Mouse (Mus musculus): ENCODE data around the gene Adh6a. TPM values are rescaled to one million over a fixed set of nuclear protein-coding genes. Genes with fewer than 3 reads are reported as not detected.
A peak's percentile ranks its signal among the peaks of the same experiment; 100 is the strongest.
"Not testable (repeated sequence)": the region's sequence is repeated elsewhere in the genome, so short reads cannot be mapped to it uniquely, and the experiment has no call there.

The Adh6a gene
- polyA plus RNA-seq, 1 experiment from 2014 or later: not detected

- no peak for TF ChIP-seq EP300 (IDR thresholded peaks at IDR 0.05; ENCODE audit: low read depth)
- no peak for TF ChIP-seq CTCF (IDR thresholded peaks at IDR 0.05; ENCODE audit: low read depth)
- Histone ChIP-seq H3K27me3 (ENCODE audit: insufficient read depth, low read length) (no peaks in the 10 kb centered on the region), H3K4me3 (ENCODE audit: low read depth, low read length) (no peak overlapping the region), H3K4me1 (ENCODE audit: insufficient read depth) (peaks cover 4% of the 10 kb centered on the region; the same call in 1 of the 2 replicates), H3K9me3 (ENCODE audit: low read length) (no peaks in the 10 kb centered on the region), H3K36me3 (replicated peaks; ENCODE audit: insufficient read depth, low read length) (no peaks in the 10 kb centered on the region), H3K9ac (replicated peaks) (no peak overlapping the region), H3K4me2 (ENCODE audit: low read depth, low read length) (no peak overlapping the region), H3K27ac (ENCODE audit: low read depth) (no peak overlapping the region)
- WGBS (ENCODE audit: insufficient replicate concordance): 53% methylated on average over 4 of the region's 4 CpGs
- ATAC-seq: peak; percentile 53; the same call in 1 of the 2 replicates
- peak; percentile 31 for DNase-seq
These were observed 47.6 kb downstream of the Adh6a start for GRCm38 (mm10) chr3:138360721-138361120.

- H3K9ac ChIP-seq (replicated peaks): no peak overlapping the region
- no peak for TF ChIP-seq CTCF (IDR thresholded peaks at IDR 0.05; ENCODE audit: low read depth)
- TF ChIP-seq EP300 (IDR thresholded peaks at IDR 0.05; ENCODE audit: low read depth): peak; percentile 18; the same call in 1 of the 2 replicates
- no peaks in the 10 kb centered on the region for H3K36me3 ChIP-seq (replicated peaks; ENCODE audit: insufficient read depth, low read length)
- WGBS (ENCODE audit: insufficient replicate concordance): 49% methylated on average over 2 of the region's 2 CpGs
- no peak overlapping the region for H3K4me2 ChIP-seq (ENCODE audit: low read depth, low read length)
- H3K4me1 ChIP-seq (ENCODE audit: insufficient read depth): peaks cover 6% of the 10 kb centered on the region; the same call in 1 of the 2 replicates
- no peaks in the 10 kb centered on the region for H3K9me3 ChIP-seq (ENCODE audit: low read length)
- no peak overlapping the region for H3K4me3 ChIP-seq (ENCODE audit: low read depth, low read length)
- H3K27ac ChIP-seq (ENCODE audit: low read depth): no peak overlapping the region
- H3K27me3 ChIP-seq (ENCODE audit: insufficient read depth, low read length): no peaks in the 10 kb centered on the region
- DNase-seq: no peak
- peak; percentile 64 for ATAC-seq
These were observed 49.8 kb downstream of the Adh6a start for GRCm38 (mm10) chr3:138362920-138363319.

- no peaks in the 10 kb centered on the region for H3K27me3 ChIP-seq (ENCODE audit: insufficient read depth, low read length)
- no peak overlapping the region for H3K9ac ChIP-seq (replicated peaks)
- no peak overlapping the region for H3K4me3 ChIP-seq (ENCODE audit: low read depth, low read length)
- H3K4me1 ChIP-seq (ENCODE audit: insufficient read depth): peaks cover 3% of the 10 kb centered on the region; the same call in 1 of the 2 replicates
- H3K9me3 ChIP-seq (ENCODE audit: low read length): no peaks in the 10 kb centered on the region
- TF ChIP-seq EP300 (IDR thresholded peaks at IDR 0.05; ENCODE audit: low read depth) (no peak), CTCF (IDR thresholded peaks at IDR 0.05; ENCODE audit: low read depth) (no peak)
- H3K27ac ChIP-seq (ENCODE audit: low read depth): no peak overlapping the region
- no peak overlapping the region for H3K4me2 ChIP-seq (ENCODE audit: low read depth, low read length)
- ATAC-seq: no peak
- no peaks in the 10 kb centered on the region for H3K36me3 ChIP-seq (replicated peaks; ENCODE audit: insufficient read depth, low read length)
- DNase-seq: no peak
- 73% methylated on average over 2 of the region's 2 CpGs for WGBS (ENCODE audit: insufficient replicate concordance)
These were observed 53.1 kb downstream of the Adh6a start for GRCm38 (mm10) chr3:138366181-138366580.

- ATAC-seq (no peak), DNase-seq (no peak)
- H3K9ac ChIP-seq (replicated peaks): no peak overlapping the region
- H3K4me2 ChIP-seq (ENCODE audit: low read depth, low read length): no peak overlapping the region
- no peak for TF ChIP-seq CTCF (IDR thresholded peaks at IDR 0.05; ENCODE audit: low read depth)
- no peak for TF ChIP-seq EP300 (IDR thresholded peaks at IDR 0.05; ENCODE audit: low read depth)
- H3K36me3 ChIP-seq (replicated peaks; ENCODE audit: insufficient read depth, low read length): no peaks in the 10 kb centered on the region
- H3K4me3 ChIP-seq (ENCODE audit: low read depth, low read length): no peak overlapping the region
- no peak overlapping the region for H3K27ac ChIP-seq (ENCODE audit: low read depth)
- no peaks in the 10 kb centered on the region for H3K27me3 ChIP-seq (ENCODE audit: insufficient read depth, low read length)
- WGBS (ENCODE audit: insufficient replicate concordance): 72% methylated on average over 1 of the region's 1 CpGs
- no peaks in the 10 kb centered on the region for H3K9me3 ChIP-seq (ENCODE audit: low read length)
- H3K4me1 ChIP-seq (ENCODE audit: insufficient read depth): 0 out of 2 replicates have a peak, but pooled peaks cover 3% of the 10 kb centered on the region
These were observed 56.5 kb downstream of the Adh6a start for GRCm38 (mm10) chr3:138369546-138369945.

- not testable (repeated sequence) for H3K27ac ChIP-seq (ENCODE audit: low read depth); H3K4me1 ChIP-seq (ENCODE audit: insufficient read depth); H3K27me3 ChIP-seq (ENCODE audit: insufficient read depth, low read length); H3K9ac ChIP-seq (replicated peaks); H3K36me3 ChIP-seq (replicated peaks; ENCODE audit: insufficient read depth, low read length); ATAC-seq; DNase-seq; H3K9me3 ChIP-seq (ENCODE audit: low read length); H3K4me2 ChIP-seq (ENCODE audit: low read depth, low read length); H3K4me3 ChIP-seq (ENCODE audit: low read depth, low read length)
- 53% methylated on average over 4 of the region's 4 CpGs for WGBS (ENCODE audit: insufficient replicate concordance)
These were observed 57.2 kb downstream of the Adh6a start for GRCm38 (mm10) chr3:138370289-138370688.

- no peak overlapping the region for H3K9ac ChIP-seq (replicated peaks)
- no peak for TF ChIP-seq CTCF (IDR thresholded peaks at IDR 0.05; ENCODE audit: low read depth)
- no peak for TF ChIP-seq EP300 (IDR thresholded peaks at IDR 0.05; ENCODE audit: low read depth)
- H3K36me3 ChIP-seq (replicated peaks; ENCODE audit: insufficient read depth, low read length): no peaks in the 10 kb centered on the region
- 63% methylated on average over 4 of the region's 4 CpGs for WGBS (ENCODE audit: insufficient replicate concordance)
- no peak overlapping the region for H3K4me2 ChIP-seq (ENCODE audit: low read depth, low read length)
- no peak for DNase-seq
- H3K4me1 ChIP-seq (ENCODE audit: insufficient read depth): peaks cover 3% of the 10 kb centered on the region
- ATAC-seq: peak; percentile 78
- H3K27me3 ChIP-seq (ENCODE audit: insufficient read depth, low read length): no peaks in the 10 kb centered on the region
- H3K9me3 ChIP-seq (ENCODE audit: low read length): no peaks in the 10 kb centered on the region
- H3K4me3 ChIP-seq (ENCODE audit: low read depth, low read length): no peak overlapping the region
- H3K27ac ChIP-seq (ENCODE audit: low read depth): peak overlapping the region; percentile 18; the same call in 1 of the 2 replicates
These were observed 60.8 kb downstream of the Adh6a start for GRCm38 (mm10) chr3:138373920-138374319.

- no peak for DNase-seq
- Histone ChIP-seq H3K4me3 (ENCODE audit: low read depth, low read length) (no peak overlapping the region), H3K4me1 (ENCODE audit: insufficient read depth) (peaks cover 3% of the 10 kb centered on the region), H3K27ac (ENCODE audit: low read depth) (peak overlapping the region; percentile 66), H3K9ac (replicated peaks) (no peak overlapping the region), H3K27me3 (ENCODE audit: insufficient read depth, low read length) (no peaks in the 10 kb centered on the region), H3K36me3 (replicated peaks; ENCODE audit: insufficient read depth, low read length) (no peaks in the 10 kb centered on the region), H3K4me2 (ENCODE audit: low read depth, low read length) (no peak overlapping the region), H3K9me3 (ENCODE audit: low read length) (no peaks in the 10 kb centered on the region)
- ATAC-seq: peak; percentile 64; the same call in 1 of the 2 replicates
- TF ChIP-seq EP300 (IDR thresholded peaks at IDR 0.05; ENCODE audit: low read depth) (peak; percentile 51), CTCF (IDR thresholded peaks at IDR 0.05; ENCODE audit: low read depth) (no peak)
- WGBS (ENCODE audit: insufficient replicate concordance): 40% methylated on average over 2 of the region's 2 CpGs
These were observed 62.1 kb downstream of the Adh6a start for GRCm38 (mm10) chr3:138375148-138375547.

Other genes with a start within 250 kb of the Adh6a start
- gene 1110002E22Rik, start 248.2 kb upstream of the Adh6a start, polyA plus RNA-seq (2015; fragmentation: Nextera tagmentation; extraction: Ambion mirVana): 0.01 and 0.06 TPM in 2 replicates
- not detected in 2 replicates for gene Gm5105, start 245.9 kb upstream of the Adh6a start, polyA plus RNA-seq (2015; fragmentation: Nextera tagmentation; extraction: Ambion mirVana)
- gene Trmt10a, start 169.8 kb upstream of the Adh6a start, polyA plus RNA-seq (2015; fragmentation: Nextera tagmentation; extraction: Ambion mirVana): 3.0 and 4.1 TPM in 2 replicates
- gene Mttp, start 168.3 kb upstream of the Adh6a start, polyA plus RNA-seq (2015; fragmentation: Nextera tagmentation; extraction: Ambion mirVana): 83.2 and 86.4 TPM in 2 replicates
- not detected in 2 replicates for gene 4930579F01Rik, start 119.5 kb upstream of the Adh6a start, polyA plus RNA-seq (2015; fragmentation: Nextera tagmentation; extraction: Ambion mirVana)
- 6.2 and 6.7 TPM in 2 replicates for gene Adh7, start 95.5 kb upstream of the Adh6a start, polyA plus RNA-seq (2015; fragmentation: Nextera tagmentation; extraction: Ambion mirVana)
- gene Adh1, start 52.3 kb upstream of the Adh6a start, polyA plus RNA-seq (2015; fragmentation: Nextera tagmentation; extraction: Ambion mirVana): 434 and 496 TPM in 2 replicates
- gene Adh6b, start 28.5 kb downstream of the Adh6a start, polyA plus RNA-seq (2015; fragmentation: Nextera tagmentation; extraction: Ambion mirVana): 0.18 and 0.20 TPM in 2 replicates
- gene Adh4, start 102.2 kb downstream of the Adh6a start, polyA plus RNA-seq (2015; fragmentation: Nextera tagmentation; extraction: Ambion mirVana): 0.82 and 1.6 TPM in 2 replicates
- gene Adh5, start 129.8 kb downstream of the Adh6a start, polyA plus RNA-seq (2015; fragmentation: Nextera tagmentation; extraction: Ambion mirVana): 247 and 271 TPM in 2 replicates
- 17.3 and 17.4 TPM in 2 replicates for gene Metap1, start 176.2 kb downstream of the Adh6a start, polyA plus RNA-seq (2015; fragmentation: Nextera tagmentation; extraction: Ambion mirVana)
- 93.7 and 98.3 TPM in 2 replicates for gene Eif4e, start 212.9 kb downstream of the Adh6a start, polyA plus RNA-seq (2015; fragmentation: Nextera tagmentation; extraction: Ambion mirVana)